Mouse (Mus musculus): Measurements from ENCODE around the gene Mmp15.

DNA sequence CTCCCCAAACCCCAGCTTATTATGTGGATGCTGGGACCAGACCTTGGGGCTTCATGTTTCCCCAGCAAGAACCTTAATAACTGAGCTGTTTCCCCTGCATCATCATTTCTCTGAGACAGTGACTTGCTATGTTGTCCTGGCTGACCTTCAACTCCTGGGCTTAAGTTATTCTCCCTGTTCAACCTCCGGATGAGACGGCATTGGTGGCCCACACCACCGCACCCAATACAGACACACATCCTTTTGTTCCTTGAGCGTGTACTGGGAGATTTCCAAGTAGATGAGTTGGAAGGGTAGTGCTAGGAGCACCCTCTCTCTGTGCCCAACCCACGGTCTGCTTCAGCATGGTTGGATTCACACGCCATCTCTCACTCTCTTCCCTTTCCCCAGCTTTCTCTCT, 38.2 kb upstream of the Mmp15 start:
- TF ChIP-seq POLR2A (IDR thresholded peaks at IDR 0.05; ENCODE audit: low read depth, low read length): no peak
- no peak for TF ChIP-seq CTCF (conservative IDR thresholded peaks at IDR 0.05; ENCODE audit: insufficient read depth, insufficient read length, low read depth, low read length)

All from kidney, adult 2 months (tissue).